Mouse (Mus musculus) left cerebral cortex, postnatal 25 days (tissue): ENCODE data around the gene Plcb2. TPM values are rescaled to one million over a fixed set of nuclear protein-coding genes. Genes with fewer than 3 reads are reported as not detected.

Experiments
- DNase-seq, 2 experiments: peaks; one replicate each; pipeline ENCODE4 v3.0.0; 2022; ENCODE audit warnings: low spot score in 2 of 2, mixed read lengths in 1 of 2
- intact Hi-C: fragments of 180-260 bp; cut with DNase I; formaldehyde crosslinking; loops from one replicate; pipeline ENCODE4 v1.15.1; 2025
- total RNA-seq, 2 experiments: library from RNA; stranded (reverse); gene quantifications; 2 replicates each; pipeline ENCODE4 v1.2.3; 2021

The Plcb2 gene
- total RNA-seq, 2 experiments from 2014 or later, result 2.1 to 2.6 TPM

DNA sequence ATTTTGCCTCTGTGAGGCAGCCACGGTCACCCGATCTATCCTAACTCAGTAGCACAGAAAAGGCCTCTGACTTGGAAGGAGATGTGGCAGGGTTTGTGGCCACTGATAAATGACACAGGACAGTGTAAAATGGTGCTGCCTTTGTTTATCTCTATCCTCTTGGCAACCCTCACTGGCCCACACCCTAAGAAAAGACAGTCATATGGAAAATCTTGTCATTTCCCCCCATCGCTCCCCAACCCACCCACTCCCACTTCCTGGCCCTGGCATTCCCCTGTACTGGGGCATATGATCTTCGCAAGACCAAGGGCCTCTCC lies 24.5 kb upstream of the Plcb2 start:
- intact Hi-C loops, result no loop called here
- DNase-seq, result no peak

DNA sequence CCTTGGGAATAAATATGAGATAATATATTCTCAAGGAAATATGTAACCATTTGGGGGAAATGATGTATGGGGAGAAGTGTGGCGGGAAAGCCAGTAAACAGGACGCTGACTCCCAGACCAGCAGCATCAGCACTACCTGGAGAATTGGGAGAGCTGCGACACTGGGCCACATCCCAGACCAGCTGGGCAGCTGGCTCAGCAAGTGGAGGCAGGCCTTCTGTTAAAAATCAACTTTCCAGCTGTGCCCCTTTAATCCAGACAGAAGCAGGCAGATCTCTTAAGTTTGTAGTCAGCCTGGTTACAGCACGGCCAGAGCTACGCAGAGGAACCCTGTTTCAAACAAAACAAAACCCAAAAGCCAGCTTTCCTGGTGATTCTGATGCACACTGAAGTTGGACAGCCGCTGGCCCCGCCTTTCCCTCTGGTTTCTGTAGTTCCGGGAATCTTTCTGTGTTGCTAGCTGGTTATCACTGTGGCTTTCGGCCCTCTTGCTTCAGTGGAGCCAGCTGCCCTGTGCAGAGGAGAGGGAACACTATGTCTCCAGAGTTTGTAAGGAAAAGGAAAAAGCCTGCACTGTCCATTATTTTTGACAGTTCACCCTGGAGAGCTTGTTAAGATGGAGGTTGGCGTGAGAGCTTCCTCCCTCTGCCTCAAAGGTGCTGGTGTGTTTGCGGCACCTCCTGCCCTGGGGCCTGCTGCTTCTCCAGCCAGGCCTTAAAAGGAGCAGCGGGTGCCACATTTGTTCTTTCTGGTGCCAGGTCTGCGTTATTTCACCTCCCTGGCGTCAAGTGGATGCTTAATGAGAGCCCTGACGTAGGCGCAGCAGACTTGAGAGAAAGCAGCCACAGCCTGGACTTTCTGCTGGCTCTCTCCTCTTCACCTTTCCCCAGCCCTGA lies 23.9 kb upstream of the Plcb2 start:
- intact Hi-C loops, result no loop called here
- no peak for DNase-seq

DNA sequence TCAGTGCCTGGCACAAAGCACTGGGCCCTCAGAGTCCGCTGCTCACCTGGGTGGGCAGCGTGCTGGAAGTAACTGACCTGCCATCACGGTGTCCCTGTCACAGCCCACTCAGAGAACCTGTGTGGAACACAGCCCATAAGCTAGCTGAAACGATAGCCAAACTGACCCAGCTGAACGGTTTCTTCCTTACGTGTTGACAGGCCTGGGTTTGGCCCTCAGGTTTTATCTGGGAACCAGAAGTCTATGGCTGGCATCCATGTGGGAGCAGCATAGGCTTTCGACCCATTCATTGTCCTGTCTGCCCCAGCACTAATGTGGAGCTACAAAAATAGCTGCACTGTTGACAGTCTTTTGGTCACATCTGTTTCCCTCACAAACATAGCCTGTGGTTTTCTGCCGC lies 22.2 kb upstream of the Plcb2 start:
- DNase-seq, result no peak
- intact Hi-C loops, result no loop called here

DNA sequence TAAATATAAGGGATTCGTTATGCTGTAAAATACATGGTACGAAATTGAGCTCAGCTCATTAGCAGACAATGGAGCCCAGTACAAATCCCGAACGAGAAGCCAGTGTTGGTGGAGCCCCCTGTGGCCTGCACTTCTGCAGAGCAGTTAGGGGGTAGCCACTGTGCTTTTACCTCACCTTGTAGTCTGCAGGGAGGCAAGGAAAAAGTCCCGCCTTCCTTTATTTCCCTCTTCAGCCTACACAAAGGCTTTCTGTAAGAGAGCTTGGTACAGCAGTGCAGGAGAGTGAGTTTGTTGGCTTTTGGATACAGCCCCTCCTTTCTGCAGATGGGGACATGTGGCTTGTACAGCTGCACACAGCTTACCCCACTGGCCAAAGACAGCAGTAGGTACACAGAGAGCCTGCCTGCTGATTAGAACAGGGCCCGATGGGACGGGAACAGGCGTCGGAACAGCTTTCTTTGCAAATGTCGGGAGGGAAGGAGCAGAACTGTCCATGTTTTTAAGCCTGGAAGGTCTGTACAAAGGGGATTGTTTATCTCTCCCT lies 21.2 kb upstream of the Plcb2 start:
- intact Hi-C loops, result loop anchor here (5.0 kb wide), 1 partner anchor 47 kb away; the partner anchor contains the start of gene Ankrd63
- no peak for DNase-seq

DNA sequence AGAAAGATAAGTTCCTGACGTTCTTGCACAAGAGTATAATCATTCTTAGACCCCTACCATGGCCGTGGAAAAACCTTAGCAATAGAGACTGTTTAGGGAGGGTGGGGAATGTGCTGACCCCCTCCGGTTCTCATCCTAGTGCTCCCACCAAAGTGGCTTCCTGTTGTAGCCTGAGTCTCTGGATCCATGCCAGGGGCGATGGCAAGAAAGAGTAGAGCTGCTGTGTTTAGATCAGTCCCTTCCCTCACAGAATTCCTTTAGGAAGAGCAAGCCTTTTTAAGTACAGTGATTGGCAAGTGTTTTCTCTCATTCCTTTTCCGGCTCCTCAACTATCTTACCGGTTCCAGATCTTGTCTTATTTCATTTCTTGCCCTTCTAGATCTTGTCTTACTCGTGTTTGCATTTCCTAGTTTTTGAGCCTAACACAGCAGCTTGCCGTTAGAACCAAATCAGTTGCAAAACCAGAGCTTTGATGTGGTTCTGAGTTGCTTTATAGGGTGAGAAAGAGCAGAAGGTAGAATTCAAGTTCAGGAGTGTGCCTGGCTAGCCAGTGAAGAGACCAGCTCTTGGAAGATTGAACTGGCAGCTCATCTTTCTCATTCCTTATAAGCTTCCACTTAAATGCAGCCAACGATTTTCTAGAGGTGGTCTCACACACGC lies 19.2 kb upstream of the Plcb2 start:
- intact Hi-C loops, result loop anchor here (2.0 to 5.0 kb wide), 3 partner anchors 13 to 45 kb away; partner anchors contain the start of genes Ankrd63 and Disp2
- no peak for DNase-seq

DNA sequence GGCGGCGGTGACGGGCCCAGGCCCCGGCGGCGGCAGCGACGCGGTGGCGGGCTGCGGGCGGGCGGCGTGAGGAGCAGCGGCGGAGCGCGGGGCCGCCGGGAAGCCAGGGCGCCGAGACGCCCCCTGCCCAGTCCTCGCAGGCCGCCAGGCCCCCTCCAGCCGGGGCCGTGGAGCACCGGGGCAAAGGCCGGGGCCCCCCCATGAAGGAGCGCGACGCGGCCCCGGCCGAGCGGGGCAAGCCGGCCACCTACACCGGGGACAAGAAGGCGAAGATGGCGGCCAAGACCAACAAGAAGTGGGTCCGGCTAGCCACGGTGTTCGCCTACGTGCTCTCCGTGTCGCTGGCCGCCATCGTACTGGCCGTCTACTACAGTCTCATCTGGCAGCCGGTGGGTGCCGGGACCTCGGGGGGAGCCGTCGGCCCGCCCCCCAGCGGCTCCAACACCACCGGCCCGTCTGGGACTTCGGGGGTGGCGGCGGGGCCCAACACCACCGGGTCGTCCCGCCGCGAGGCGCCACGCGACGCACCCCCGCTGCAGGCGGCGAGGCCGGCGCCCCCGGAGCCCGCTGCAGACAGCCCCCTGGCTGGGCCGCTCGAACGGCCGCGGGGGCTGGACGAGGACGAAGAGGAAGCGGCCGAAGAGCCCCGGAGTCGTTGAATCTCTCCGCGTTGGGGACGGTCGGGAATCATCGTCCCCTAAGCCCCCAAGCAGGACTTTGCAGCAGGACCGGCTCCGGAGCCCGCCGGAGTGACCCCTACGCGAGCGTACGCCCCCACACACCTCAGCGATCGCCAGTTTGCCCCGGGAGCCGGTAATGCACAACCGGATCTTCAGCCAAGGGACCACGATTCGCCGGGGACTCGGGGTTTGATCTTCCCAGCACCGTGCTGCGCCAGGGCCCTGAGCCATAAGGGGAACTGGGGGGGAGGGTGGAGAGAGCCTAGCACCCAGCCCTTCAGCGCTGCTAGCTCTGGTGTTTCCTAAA lies 18.0 kb upstream of the Plcb2 start:
- intact Hi-C loops, result loop anchor here (2.0 to 5.0 kb wide), 4 partner anchors 15 to 137 kb away; partner anchors contain the start of genes Ankrd63 and Disp2
- DNase-seq, result peak in 1 of 2 experiments; percentile 42

DNA sequence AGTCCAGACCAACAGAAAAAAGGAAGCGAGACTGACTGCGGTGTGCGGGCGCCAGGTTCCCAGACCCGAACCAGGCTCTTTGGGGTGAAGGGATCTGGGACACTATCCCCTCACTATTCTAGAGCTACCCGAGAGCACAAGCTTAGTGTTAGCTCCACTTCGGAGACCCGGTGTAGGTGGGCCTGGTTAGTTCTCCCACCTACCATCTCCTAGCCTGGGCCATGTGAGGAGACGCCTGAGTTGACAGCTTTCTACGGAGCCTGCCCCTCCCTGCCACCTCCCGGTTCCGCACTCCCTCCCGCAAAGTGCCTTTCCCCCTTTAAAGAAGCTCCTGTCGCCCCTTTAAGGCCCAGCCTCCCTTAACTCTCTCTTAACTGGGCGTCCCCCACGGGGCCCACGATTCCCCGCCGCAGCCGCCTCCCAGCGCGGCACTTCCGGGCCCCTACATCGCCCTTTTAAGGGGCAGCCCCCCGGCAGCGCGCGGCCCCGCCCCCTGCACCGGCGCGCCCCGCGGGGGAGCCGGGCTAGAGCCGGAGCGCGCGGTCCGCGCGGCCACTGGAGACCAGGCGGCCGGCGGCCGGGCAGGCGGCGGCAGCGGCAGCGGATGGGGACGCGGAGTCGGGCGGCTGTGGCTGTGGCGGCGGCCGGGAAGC lies 17.1 kb upstream of the Plcb2 start, which contains the start of gene Inafm2:
Gene Inafm2, plus strand, starts transcription at position 527 of the 653 bp plus-strand sequence.
- intact Hi-C loops, result loop anchor here (2.0 to 5.0 kb wide), 2 partner anchors 43 to 137 kb away; partner anchors contain the start of gene Ankrd63
- DNase-seq, result peak; percentile 91 to 94

DNA sequence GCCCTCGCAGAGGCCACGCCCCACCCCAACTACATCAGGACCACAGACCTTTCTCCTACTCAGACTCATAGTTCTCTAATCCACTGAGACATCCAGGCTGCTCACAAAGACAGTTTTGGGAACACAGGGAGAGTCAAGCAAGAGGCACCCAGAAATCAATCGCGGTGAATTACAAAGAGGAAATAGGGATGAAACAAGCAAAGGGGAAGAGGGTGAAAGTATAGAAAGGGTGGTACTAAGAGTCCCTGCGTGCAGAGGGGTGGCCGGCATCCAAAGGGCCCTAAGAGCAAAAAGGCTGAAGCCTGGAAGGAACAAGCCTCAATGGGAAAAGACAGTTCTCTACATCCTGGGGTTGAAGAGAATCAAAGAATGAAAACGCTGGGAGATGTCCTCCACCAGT lies 16.4 kb upstream of the Plcb2 start:
- no peak for DNase-seq
- intact Hi-C loops, result loop anchor here (2.0 to 5.0 kb wide), 2 partner anchors 42 to 138 kb away; partner anchors contain the start of gene Ankrd63

DNA sequence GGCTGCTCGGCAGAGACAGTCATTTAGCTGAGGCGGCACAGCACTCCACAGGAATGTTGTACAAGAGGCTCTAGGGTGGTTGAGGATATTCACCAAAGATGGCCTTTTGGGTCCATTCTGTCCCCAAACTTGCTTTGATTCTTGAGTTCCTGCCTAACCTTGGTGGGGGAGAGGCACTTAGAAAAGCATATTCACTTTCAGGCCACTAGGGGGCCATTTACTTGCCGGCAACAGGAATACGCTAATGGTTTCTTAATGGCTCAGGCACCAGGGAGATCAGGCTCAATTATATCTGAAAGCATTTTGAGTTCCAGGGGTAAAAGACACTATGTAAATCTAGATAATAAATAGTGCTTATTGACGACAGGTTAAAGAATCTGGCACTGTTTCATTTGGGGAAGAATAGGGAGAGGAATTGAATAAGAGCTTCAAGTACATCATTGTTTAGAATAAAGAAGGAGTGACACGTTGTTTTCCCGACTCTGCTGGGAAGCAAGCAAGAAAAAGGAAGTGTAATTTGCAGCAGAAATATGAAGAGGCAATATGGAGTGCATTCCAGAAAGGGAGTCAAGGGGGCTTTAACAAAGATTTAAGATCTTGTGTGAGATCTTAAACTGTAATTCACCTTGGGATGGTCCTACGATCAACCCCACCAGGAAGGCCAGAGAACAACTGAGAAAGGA lies 15.2 kb upstream of the Plcb2 start:
- intact Hi-C loops, result no loop called here
- peak; percentile 51 to 57 for DNase-seq

DNA sequence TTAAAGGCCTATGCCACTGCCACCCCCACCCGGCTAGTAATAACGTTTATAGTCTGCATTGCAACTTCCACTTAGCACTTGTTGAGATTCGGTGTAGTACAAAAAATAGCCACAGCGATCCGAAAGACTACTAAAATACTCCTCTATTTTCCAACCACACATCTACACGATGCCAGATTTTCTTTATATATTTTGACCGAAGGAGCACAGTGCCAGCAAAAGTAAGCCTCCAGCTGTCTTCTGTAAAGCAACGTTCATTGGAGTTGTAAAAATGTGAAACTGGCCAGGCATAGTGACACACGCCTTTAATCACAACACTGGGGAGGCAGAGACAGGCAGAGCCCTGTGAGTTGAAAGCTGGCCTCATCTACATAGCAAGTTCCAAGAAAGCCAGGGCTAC lies 12.9 kb upstream of the Plcb2 start:
- intact Hi-C loops, result loop anchor here (1.0 kb wide), 1 partner anchor 38 kb away; the partner anchor contains the start of gene Disp2
- DNase-seq, result peak in 1 of 2 experiments; percentile 85

DNA sequence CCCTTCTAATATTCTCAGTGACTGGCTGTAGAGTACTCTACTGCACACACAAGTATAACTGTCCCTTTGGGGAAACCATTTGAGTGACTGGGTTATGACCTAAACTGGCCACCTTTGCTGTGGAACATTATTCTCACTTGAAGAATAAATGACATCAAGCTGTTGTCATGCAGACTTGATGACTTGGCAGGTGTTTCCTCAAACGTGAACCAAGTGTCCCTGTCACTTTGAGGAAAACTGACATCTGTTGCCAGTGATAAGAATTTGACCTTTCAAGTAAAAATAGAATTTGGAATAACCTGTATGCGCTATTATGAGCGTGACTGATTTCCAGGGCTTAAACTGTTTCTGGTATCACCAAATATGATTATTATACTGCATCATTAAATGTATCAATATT lies 12.1 kb upstream of the Plcb2 start:
- DNase-seq, result no peak
- intact Hi-C loops, result no loop called here

DNA sequence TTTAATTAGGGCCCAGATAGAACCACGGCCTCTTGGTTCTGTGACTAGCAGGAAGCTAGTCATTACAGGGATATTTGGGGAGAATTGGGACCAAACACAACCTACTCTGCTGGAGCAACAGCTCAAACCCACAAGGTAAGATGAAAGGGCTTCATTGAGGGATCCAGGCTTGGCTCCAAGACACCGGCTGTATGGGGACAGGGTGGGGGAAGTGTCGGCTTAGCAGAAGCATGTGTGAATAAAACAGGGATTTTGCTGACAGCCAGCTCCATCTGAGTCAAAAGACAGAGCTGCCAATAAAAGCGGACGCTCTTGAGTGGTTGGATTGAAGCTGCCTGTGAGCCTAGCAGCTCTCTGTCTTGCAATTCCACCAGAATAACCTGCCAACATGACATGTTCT lies 5.1 kb upstream of the Plcb2 start:
- intact Hi-C loops, result loop anchor here (10.0 kb wide), 1 partner anchor 469 kb away; no protein-coding TSS in a partner anchor
- peak in 1 of 2 experiments; percentile 83 for DNase-seq

DNA sequence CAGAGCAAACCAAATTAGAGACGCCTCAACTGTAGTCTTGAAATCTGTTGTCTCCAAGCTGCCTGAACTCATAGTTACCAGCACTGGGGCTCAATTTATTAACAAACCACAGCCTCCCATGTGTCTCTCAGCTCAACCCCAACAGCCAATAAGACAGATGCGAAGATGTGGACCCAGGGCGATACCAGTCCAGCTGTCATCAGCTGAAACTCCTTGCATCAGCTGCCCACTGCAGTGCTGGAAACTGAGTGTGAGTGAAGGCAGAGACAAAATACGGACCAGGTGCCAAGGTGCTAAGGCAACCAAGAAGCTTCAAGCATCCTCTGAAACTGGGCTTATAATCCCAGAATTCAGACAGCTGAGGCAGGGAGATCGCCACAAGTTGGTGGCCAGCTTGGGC lies 3.7 kb upstream of the Plcb2 start:
- no peak for DNase-seq
- intact Hi-C loops, result loop anchor here (1.0 to 10.0 kb wide), 3 partner anchors 33 to 467 kb away; no protein-coding TSS in a partner anchor

DNA sequence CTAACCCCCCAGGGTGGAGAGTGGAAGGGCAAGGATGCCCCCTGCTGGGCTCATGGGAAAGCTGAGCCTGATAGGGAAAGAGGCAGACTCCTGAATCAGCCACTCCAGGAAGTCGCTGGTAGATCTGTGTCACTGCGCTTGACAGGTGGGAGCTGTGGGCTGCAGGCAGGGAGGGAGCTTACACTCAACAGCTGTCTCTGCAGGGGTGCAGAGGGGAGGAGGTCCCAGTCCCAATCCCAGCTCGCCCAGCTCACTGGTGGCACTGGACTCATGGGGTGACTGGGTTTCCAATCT lies 2.3 kb upstream of the Plcb2 start:
- intact Hi-C loops, result loop anchor here (1.0 to 10.0 kb wide), 3 partner anchors 28 to 466 kb away; no protein-coding TSS in a partner anchor

DNA sequence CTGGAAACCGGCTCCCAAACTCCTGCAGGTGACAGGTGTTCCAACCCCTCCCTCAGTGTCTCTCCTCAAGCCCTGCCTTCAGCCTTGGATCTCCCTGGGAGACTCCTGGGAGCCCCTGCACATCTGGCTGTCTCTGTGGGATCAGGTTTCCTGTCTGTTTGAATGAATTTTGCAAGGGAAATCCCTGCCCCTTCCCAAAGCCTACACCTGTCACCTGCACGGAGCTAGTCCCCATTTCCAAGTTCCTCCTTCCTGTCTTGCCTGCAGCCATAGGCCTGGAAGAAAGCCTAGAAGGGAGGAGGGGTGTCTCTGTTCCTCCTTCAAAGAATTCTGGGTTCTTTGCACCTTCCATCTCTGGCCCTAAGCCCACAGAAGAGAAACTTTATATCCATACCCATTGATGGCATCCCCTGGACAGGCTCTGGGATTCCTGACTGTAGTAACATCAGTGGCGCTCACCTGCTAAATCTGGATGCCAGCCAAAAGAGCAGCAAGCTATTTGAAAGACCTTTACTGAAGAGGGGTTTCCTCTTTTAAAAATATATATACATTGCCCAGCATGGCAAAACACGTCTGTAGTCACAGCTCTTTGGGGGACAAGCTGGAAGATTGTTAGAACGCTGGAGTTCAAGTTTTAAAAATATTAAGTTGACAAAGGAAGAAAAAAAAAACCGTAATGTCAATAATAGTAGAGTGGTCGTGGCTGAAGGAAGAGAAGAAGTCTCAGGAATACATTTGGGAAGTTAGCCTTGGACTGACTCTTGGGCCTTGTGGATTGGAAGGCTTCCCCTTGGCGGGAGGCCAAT lies 1.8 kb upstream of the Plcb2 start:
- no peak for DNase-seq
- intact Hi-C loops, result loop anchor here (1.0 to 10.0 kb wide), 3 partner anchors 28 to 465 kb away; no protein-coding TSS in a partner anchor

More for the DNA sequence above, 2.3 kb upstream of the Plcb2 start:
- peak; percentile 77 to 80 for DNase-seq

DNA sequence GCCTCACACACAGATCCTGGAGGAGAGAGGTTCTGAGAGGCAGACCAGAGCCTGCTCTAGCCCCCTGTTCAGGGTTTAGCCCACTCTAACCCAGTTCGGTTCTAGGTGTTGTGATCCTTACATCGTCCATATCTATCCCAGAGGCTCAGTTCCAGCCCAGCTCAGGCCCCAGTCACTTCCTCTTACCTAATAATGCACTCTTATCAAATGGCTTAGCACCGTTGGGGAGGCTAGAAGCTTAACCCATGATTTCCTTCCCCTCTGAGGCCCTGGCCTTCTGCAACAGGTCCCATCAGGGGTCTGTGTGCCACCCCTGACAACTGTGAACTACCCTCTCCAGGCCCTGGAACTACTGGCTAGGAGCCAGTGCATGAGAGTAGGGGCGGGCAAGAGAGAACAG lies 956 bp upstream of the Plcb2 start:
- no peak for DNase-seq
- intact Hi-C loops, result no loop called here

DNA sequence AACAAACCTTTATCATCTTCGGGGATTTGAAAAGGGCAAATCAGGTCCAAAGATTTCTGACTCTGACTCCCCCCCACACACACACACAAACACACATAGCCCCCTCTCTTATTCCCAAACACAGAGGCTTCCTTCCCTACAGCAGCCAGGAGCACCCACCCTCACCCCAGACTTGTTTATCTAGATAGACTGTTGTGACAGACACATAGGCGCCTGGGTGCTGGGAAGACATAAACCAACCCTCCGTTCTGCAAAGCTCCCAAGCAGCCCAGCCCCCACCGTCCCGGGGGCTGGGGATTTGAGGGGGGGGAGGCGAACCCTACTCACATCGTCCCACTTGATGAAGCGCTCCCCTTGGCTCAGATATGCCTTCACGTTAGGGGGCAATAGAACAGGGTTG lies 327 bp downstream of the Plcb2 start:
- intact Hi-C loops, result no loop called here

More for the DNA sequence above, 327 bp downstream of the Plcb2 start:
- DNase-seq, result no peak
